ENCODE assay signal across 7 mouse cellular contexts in genomic region chr7:104314796-104315353, GRCm38 (mm10). TPM values are rescaled to one million over a fixed set of nuclear protein-coding genes. Genes with fewer than 3 reads are reported as not detected.
DNase-seq lines count a peak whose midpoint lies in the region; ATAC-seq lines count a peak whose summit lies in the region.

No protein-coding gene starts in this region.

- 14% methylated on average over 15 of the region's 15 CpGs for WGBS in embryonic facial prominence, embryonic 11.5 days
- WGBS in limb, embryonic 11.5 days = 12% methylated on average over 15 of the region's 15 CpGs
- 18% methylated on average over 15 of the region's 15 CpGs for WGBS in midbrain, embryonic 15.5 days

- peak; percentile 26 for DNase-seq in adrenal gland, postnatal 14 days
- DNase-seq in embryonic facial prominence, embryonic 11.5 days (ENCODE audit: low spot score) = peak; percentile 4
- peak; percentile 23 to 45 for DNase-seq in heart, postnatal 10 days
- DNase-seq in limb, embryonic 11.5 days (ENCODE audit: low spot score) = peak; percentile 31
- DNase-seq in cerebellum, adult 9-10 months = no peak
- DNase-seq in layer of hippocampus, adult 9-10 months (ENCODE audit: low spot score) = no peak

- no peak overlapping the region for H3K9ac ChIP-seq in embryonic facial prominence, embryonic 11.5 days (replicated peaks; ENCODE audit: low read length)
- no peak overlapping the region for H3K9ac ChIP-seq in limb, embryonic 11.5 days (ENCODE audit: low read length)
- no peak overlapping the region for H3K9ac ChIP-seq in midbrain, embryonic 15.5 days

- H3K9me3 ChIP-seq in embryonic facial prominence, embryonic 11.5 days (replicated peaks; ENCODE audit: control insufficient read depth, low read length) = no peaks in the 10 kb centered on the region
- no peaks in the 10 kb centered on the region for H3K9me3 ChIP-seq in limb, embryonic 11.5 days (ENCODE audit: control insufficient read depth, low read length)
- H3K9me3 ChIP-seq in midbrain, embryonic 15.5 days = no peaks in the 10 kb centered on the region

- no peaks in the 10 kb centered on the region for H3K27me3 ChIP-seq in embryonic facial prominence, embryonic 11.5 days (ENCODE audit: control insufficient read depth, insufficient read depth, low read length)
- H3K27me3 ChIP-seq in limb, embryonic 11.5 days (ENCODE audit: control insufficient read depth, insufficient read depth, low read length) = no peaks in the 10 kb centered on the region
- no peaks in the 10 kb centered on the region for H3K27me3 ChIP-seq in midbrain, embryonic 15.5 days (replicated peaks)

- H3K4me3 ChIP-seq in embryonic facial prominence, embryonic 11.5 days (ENCODE audit: low read depth, low read length) = peak overlapping the region; percentile 26
- peak overlapping the region; percentile 25 for H3K4me3 ChIP-seq in limb, embryonic 11.5 days (ENCODE audit: low read depth, low read length)
- peak overlapping the region; percentile 15 for H3K4me3 ChIP-seq in midbrain, embryonic 15.5 days

- peak overlapping the region; percentile 13; the same call in 1 of the 2 replicates for H3K4me2 ChIP-seq in embryonic facial prominence, embryonic 11.5 days (ENCODE audit: low read depth, low read length)
- H3K4me2 ChIP-seq in limb, embryonic 11.5 days (ENCODE audit: low read depth, severe bottlenecking) = peak overlapping the region; percentile 31
- peak overlapping the region; percentile 30 for H3K4me2 ChIP-seq in midbrain, embryonic 15.5 days

- H3K27ac ChIP-seq in embryonic facial prominence, embryonic 11.5 days (replicated peaks; ENCODE audit: low read depth, low read length) = no peak overlapping the region
- no peak overlapping the region for H3K27ac ChIP-seq in limb, embryonic 11.5 days (replicated peaks; ENCODE audit: low read depth, low read length)
- no peak overlapping the region for H3K27ac ChIP-seq in midbrain, embryonic 15.5 days

- intact Hi-C loops in heart, postnatal 10 days (cut with DNase I) = no loop called here

- no peaks in the 10 kb centered on the region for H3K36me3 ChIP-seq in embryonic facial prominence, embryonic 11.5 days (replicated peaks; ENCODE audit: control insufficient read depth, insufficient read depth, low read depth, low read length)
- no peaks in the 10 kb centered on the region for H3K36me3 ChIP-seq in limb, embryonic 11.5 days (ENCODE audit: control insufficient read depth, insufficient read depth, low read length)
- H3K36me3 ChIP-seq in midbrain, embryonic 15.5 days (replicated peaks) = no peaks in the 10 kb centered on the region

- H3K4me1 ChIP-seq in embryonic facial prominence, embryonic 11.5 days (ENCODE audit: control insufficient read depth, insufficient read depth, low read length) = no peaks in the 10 kb centered on the region
- H3K4me1 ChIP-seq in limb, embryonic 11.5 days (ENCODE audit: control insufficient read depth, insufficient read depth, low read length) = no peaks in the 10 kb centered on the region
- H3K4me1 ChIP-seq in midbrain, embryonic 15.5 days = no peaks in the 10 kb centered on the region

- ATAC-seq in embryonic facial prominence, embryonic 11.5 days (replicated peaks; ENCODE audit: insufficient number of reproducible peaks, low FRiP score, low TSS enrichment, low read depth) = no peak
- no peak for ATAC-seq in limb, embryonic 11.5 days (ENCODE audit: insufficient number of reproducible peaks, low FRiP score, low TSS enrichment, low read depth)
- no peak for ATAC-seq in midbrain, embryonic 15.5 days (replicated peaks)

RNA-seq across cellular contexts. Expression of gene Trim12a, which starts 0.4 kb away (rescaled TPM):
- 8.1 and 17.0 TPM in 2 replicates for total RNA-seq in adrenal gland, postnatal 14 days (2021)
- polyA plus RNA-seq in embryonic facial prominence, embryonic 11.5 days (2014; fragmentation: Nextera tagmentation; extraction: Ambion mirVana) = 1.7 and 2.9 TPM in 2 replicates
- 1 to 10 TPM; 7.0 to 7.2 TPM for total RNA-seq in heart, postnatal 10 days (2021)
- 3.8 and 3.9 TPM in 2 replicates for polyA plus RNA-seq in limb, embryonic 11.5 days (2014; fragmentation: Nextera tagmentation; extraction: Ambion mirVana)
- 1.3 and 2.1 TPM in 2 replicates for polyA plus RNA-seq in midbrain, embryonic 15.5 days (2015; fragmentation: Nextera tagmentation; extraction: Ambion mirVana)

RNA-seq across cellular contexts. Expression of gene Trim34b, which starts 14.4 kb away (rescaled TPM):
- 0.38 and 0.52 TPM in 2 replicates for total RNA-seq in adrenal gland, postnatal 14 days (2021)
- polyA plus RNA-seq in embryonic facial prominence, embryonic 11.5 days (2014; fragmentation: Nextera tagmentation; extraction: Ambion mirVana) = not detected in 2 replicates
- under 1 TPM; 0.26 to 0.35 TPM for total RNA-seq in heart, postnatal 10 days (2021)
- polyA plus RNA-seq in limb, embryonic 11.5 days (2014; fragmentation: Nextera tagmentation; extraction: Ambion mirVana) = not detected in 2 replicates
- not detected in 2 replicates for polyA plus RNA-seq in midbrain, embryonic 15.5 days (2015; fragmentation: Nextera tagmentation; extraction: Ambion mirVana)

RNA-seq across cellular contexts. Expression of gene Trim5, which starts 27.0 kb away (rescaled TPM):
- total RNA-seq in adrenal gland, postnatal 14 days (2021) = 3.0 and 6.9 TPM in 2 replicates
- polyA plus RNA-seq in embryonic facial prominence, embryonic 11.5 days (2014; fragmentation: Nextera tagmentation; extraction: Ambion mirVana) = 0.11 TPM in 1 of 2 replicates, not detected in the other
- total RNA-seq in heart, postnatal 10 days (2021) = 1 to 10 TPM; 2.2 to 3.4 TPM
- 0.08 and 0.13 TPM in 2 replicates for polyA plus RNA-seq in limb, embryonic 11.5 days (2014; fragmentation: Nextera tagmentation; extraction: Ambion mirVana)
- 0.15 and 0.30 TPM in 2 replicates for polyA plus RNA-seq in midbrain, embryonic 15.5 days (2015; fragmentation: Nextera tagmentation; extraction: Ambion mirVana)

RNA-seq across cellular contexts. Expression of gene Trim12c, which starts 38.3 kb away (rescaled TPM):
- 8.4 and 11.6 TPM in 2 replicates for total RNA-seq in adrenal gland, postnatal 14 days (2021)
- polyA plus RNA-seq in embryonic facial prominence, embryonic 11.5 days (2014; fragmentation: Nextera tagmentation; extraction: Ambion mirVana) = 1.0 and 1.2 TPM in 2 replicates
- total RNA-seq in heart, postnatal 10 days (2021) = 1 to 10 TPM; 4.5 to 4.9 TPM
- 1.3 and 1.8 TPM in 2 replicates for polyA plus RNA-seq in limb, embryonic 11.5 days (2014; fragmentation: Nextera tagmentation; extraction: Ambion mirVana)
- 1.5 and 2.0 TPM in 2 replicates for polyA plus RNA-seq in midbrain, embryonic 15.5 days (2015; fragmentation: Nextera tagmentation; extraction: Ambion mirVana)

RNA-seq across cellular contexts. Expression of gene Trim30b, which starts 54.8 kb away (rescaled TPM):
- total RNA-seq in adrenal gland, postnatal 14 days (2021) = 0.53 TPM in 1 of 2 replicates, not detected in the other
- not detected in 2 replicates for polyA plus RNA-seq in embryonic facial prominence, embryonic 11.5 days (2014; fragmentation: Nextera tagmentation; extraction: Ambion mirVana)
- total RNA-seq in heart, postnatal 10 days (2021) = not detected
- polyA plus RNA-seq in limb, embryonic 11.5 days (2014; fragmentation: Nextera tagmentation; extraction: Ambion mirVana) = not detected in 2 replicates
- 0.05 TPM in 1 of 2 replicates, not detected in the other for polyA plus RNA-seq in midbrain, embryonic 15.5 days (2015; fragmentation: Nextera tagmentation; extraction: Ambion mirVana)

Comparison
In these comparisons a context has a peak if more than half of its experiments do, and no peak if none do; other contexts are left out.
1. DNase-seq: peak in adrenal gland, postnatal 14 days (single experiment), embryonic facial prominence, embryonic 11.5 days (single experiment), heart, postnatal 10 days (2 of 2) and limb, embryonic 11.5 days (single experiment); none in cerebellum, adult 9-10 months (single experiment) and layer of hippocampus, adult 9-10 months (single experiment).
2. Peak in every context shown above with its lines, with median percentiles within 50 percentile points of each other: H3K4me2 ChIP-seq and H3K4me3 ChIP-seq.